Mouse (Mus musculus) liver, embryonic 13.5 days (tissue): Measurements from ENCODE around the gene Lmo3. TPM values are rescaled to one million over a fixed set of nuclear protein-coding genes. Genes with fewer than 3 reads are reported as not detected.

Experiments
- polyA plus RNA-seq: library from polyadenylated mRNA; unstranded; fragments of >200 nt; fragmentation: Nextera tagmentation; extraction: Ambion mirVana; gene quantifications from 2 replicates; pipeline ENCODE4 v1.2.1, GENCODE M21; 2015

The Lmo3 gene
- polyA plus RNA-seq, 1 experiment from 2014 or later: 0.21 TPM

Other genes starting within 250 kb of the Lmo3 start
- not detected in 2 replicates for gene Igbp1b, start 76.6 kb upstream of the Lmo3 start, polyA plus RNA-seq